Mouse (Mus musculus) C2C12 (cell line): ENCODE data around the gene Gm11238.
"Not testable (repeated sequence)": the region's sequence is repeated elsewhere in the genome, so short reads cannot be mapped to it uniquely, and the experiment has no call there.

Experiments
- CEBPB ChIP-seq: IDR thresholded peaks from one replicate; pipeline ENCODE4 v1.6.1; 2011; ENCODE audit warnings: low read depth, mild to moderate bottlenecking, control low read depth, moderate library complexity
- CTCF ChIP-seq: IDR thresholded peaks from one replicate; pipeline ENCODE4 v1.5.1; 2011; ENCODE audit not compliant: control insufficient read depth, insufficient read depth, insufficient read length
- FOSL1 ChIP-seq: IDR thresholded peaks from one replicate; pipeline ENCODE4 v1.8.0; 2011; ENCODE audit warnings: mild to moderate bottlenecking, low read length; ENCODE audit not compliant: poor library complexity, insufficient read depth, severe bottlenecking
- MAX ChIP-seq: IDR thresholded peaks from one replicate; pipeline ENCODE4 v1.6.1; 2011; ENCODE audit warnings: mild to moderate bottlenecking, control low read depth
- MYOG ChIP-seq: IDR thresholded peaks from one replicate; pipeline ENCODE4 v1.6.1; 2011; ENCODE audit not compliant: control insufficient read depth, insufficient read length; ENCODE audit errors: extremely low read depth
- USF1 ChIP-seq: IDR thresholded peaks from one replicate; pipeline ENCODE4 v1.6.1; 2011; ENCODE audit warnings: low read depth, mild to moderate bottlenecking, control low read depth, moderate library complexity

GRCm38 (mm10) chr4:73607581-73607980 lies at the start of gene Gm11238:
- not testable (repeated sequence) for TF ChIP-seq USF1, CTCF, MYOG, CEBPB, MAX, FOSL1
